Mouse (Mus musculus) forebrain, embryonic 11.5 days (tissue): Measurements from ENCODE around the gene Olfr1031. TPM values are rescaled to one million over a fixed set of nuclear protein-coding genes. Genes with fewer than 3 reads are reported as not detected.

Experiments used
- polyA plus RNA-seq: library from polyadenylated mRNA; unstranded; fragments of >200 nt; fragmentation: Nextera tagmentation; extraction: Ambion mirVana; gene quantifications from 2 replicates; pipeline ENCODE4 v1.2.1, GENCODE M21; 2014

Olfr1031 gene
- polyA plus RNA-seq, 1 experiment from 2014 or later = not detected

Other genes with a start within 250 kb of the Olfr1031 start
- gene Olfr1012, start 227.5 kb upstream of the Olfr1031 start, polyA plus RNA-seq = not detected in 2 replicates
- not detected in 2 replicates for gene Olfr1013, start 223.2 kb upstream of the Olfr1031 start, polyA plus RNA-seq
- gene Olfr1014, start 217.6 kb upstream of the Olfr1031 start, polyA plus RNA-seq = not detected in 2 replicates
- not detected in 2 replicates for gene Olfr1015, start 208.3 kb upstream of the Olfr1031 start, polyA plus RNA-seq
- gene Olfr1016, start 187.8 kb upstream of the Olfr1031 start, polyA plus RNA-seq = not detected in 2 replicates
- gene Olfr1018, start 171.8 kb upstream of the Olfr1031 start, polyA plus RNA-seq = not detected in 2 replicates
- not detected in 2 replicates for gene Olfr1019, start 144.8 kb upstream of the Olfr1031 start, polyA plus RNA-seq
- gene Olfr1020, start 143.3 kb upstream of the Olfr1031 start, polyA plus RNA-seq = not detected in 2 replicates
- gene Olfr1022, start 121.7 kb upstream of the Olfr1031 start, polyA plus RNA-seq = not detected in 2 replicates
- not detected in 2 replicates for gene Olfr1023, start 104.7 kb upstream of the Olfr1031 start, polyA plus RNA-seq
- gene Olfr1024, start 85.3 kb upstream of the Olfr1031 start, polyA plus RNA-seq = not detected in 2 replicates
- gene Olfr1025-ps1, start 75.1 kb upstream of the Olfr1031 start, polyA plus RNA-seq = not detected in 2 replicates
- gene Olfr1026, start 68.7 kb upstream of the Olfr1031 start, polyA plus RNA-seq = not detected in 2 replicates
- gene Olfr1028, start 39.9 kb upstream of the Olfr1031 start, polyA plus RNA-seq = not detected in 2 replicates
- gene Olfr1029, start 16.4 kb upstream of the Olfr1031 start, polyA plus RNA-seq = not detected in 2 replicates
- gene Olfr1030, start 11.0 kb upstream of the Olfr1031 start, polyA plus RNA-seq = not detected in 2 replicates
- gene Olfr1032, start 15.2 kb downstream of the Olfr1031 start, polyA plus RNA-seq = not detected in 2 replicates
- not detected in 2 replicates for gene Olfr1033, start 30.3 kb downstream of the Olfr1031 start, polyA plus RNA-seq
- gene Olfr1034, start 55.6 kb downstream of the Olfr1031 start, polyA plus RNA-seq = not detected in 2 replicates
- not detected in 2 replicates for gene Olfr1036, start 83.7 kb downstream of the Olfr1031 start, polyA plus RNA-seq
- not detected in 2 replicates for gene Olfr1037, start 97.1 kb downstream of the Olfr1031 start, polyA plus RNA-seq
- not detected in 2 replicates for gene Olfr1039, start 145.6 kb downstream of the Olfr1031 start, polyA plus RNA-seq
- gene Olfr1040, start 156.4 kb downstream of the Olfr1031 start, polyA plus RNA-seq = not detected in 2 replicates
- not detected in 2 replicates for gene Olfr1042, start 171.5 kb downstream of the Olfr1031 start, polyA plus RNA-seq
- gene Olfr1043, start 177.2 kb downstream of the Olfr1031 start, polyA plus RNA-seq = not detected in 2 replicates
- gene Olfr1044, start 187.5 kb downstream of the Olfr1031 start, polyA plus RNA-seq = not detected in 2 replicates
- gene Olfr52, start 195.4 kb downstream of the Olfr1031 start, polyA plus RNA-seq = not detected in 2 replicates
- gene Olfr1045, start 212.7 kb downstream of the Olfr1031 start, polyA plus RNA-seq = not detected in 2 replicates
- not detected in 2 replicates for gene Olfr1046, start 229.0 kb downstream of the Olfr1031 start, polyA plus RNA-seq
- not detected in 2 replicates for gene Olfr1047, start 241.1 kb downstream of the Olfr1031 start, polyA plus RNA-seq
- not detected in 2 replicates for gene Olfr1048, start 250.0 kb downstream of the Olfr1031 start, polyA plus RNA-seq